Mouse (Mus musculus) mammary gland, adult 2 months (tissue): ENCODE measurements around the gene Cux2. TPM values are rescaled to one million over a fixed set of nuclear protein-coding genes. Genes with fewer than 3 reads are reported as not detected.

Experiments
- polyA plus RNA-seq: library from polyadenylated mRNA; depleted of rRNA; stranded (reverse); fragments of >200 nt; gene quantifications from 2 replicates; pipeline ENCODE4 v1.2.3, GENCODE M21; 2012; ENCODE audit warnings: low replicate concordance; rRNA removed

Cux2 gene
- polyA plus RNA-seq, result 0.27 and 0.60 TPM in 2 replicates

GRCm38 (mm10) chr5:122050017-122050831, at the start of gene Cux2:
TSS of gene Cux2 (minus strand) at chr5:122050102.

GRCm38 (mm10) chr5:121848743-121849142, 201.2 kb downstream of the Cux2 start, which contains the start of gene Pheta1:
TSS of gene Pheta1 (plus strand) at chr5:121848984.

GRCm38 (mm10) chr5:121837441-121838340, 212.2 kb downstream of the Cux2 start, which contains the start of gene Sh2b3:
TSS of gene Sh2b3 (minus strand) at chr5:121837646.

Other genes starting within 250 kb of the Cux2 start
- gene Sh2b3, start 212.5 kb downstream of the Cux2 start, polyA plus RNA-seq, result 35.4 and 156 TPM in 2 replicates
- gene Pheta1, start 201.1 kb downstream of the Cux2 start, polyA plus RNA-seq, result 12.7 and 19.8 TPM in 2 replicates
- gene Myl2, start 50.8 kb upstream of the Cux2 start, polyA plus RNA-seq, result 5.7 TPM in 1 of 2 replicates, not detected in the other
- 0.10 TPM in 1 of 2 replicates, not detected in the other for gene Ccdc63, start 90.7 kb upstream of the Cux2 start, polyA plus RNA-seq
- gene Ppp1cc, start 108.2 kb upstream of the Cux2 start, polyA plus RNA-seq, result 70.2 and 75.3 TPM in 2 replicates
- 76.5 and 101 TPM in 2 replicates for gene Hvcn1, start 156.7 kb upstream of the Cux2 start, polyA plus RNA-seq
- gene Tctn1, start 214.4 kb upstream of the Cux2 start, polyA plus RNA-seq, result 28.1 and 30.6 TPM in 2 replicates
- gene Pptc7, start 234.3 kb upstream of the Cux2 start, polyA plus RNA-seq, result 27.0 and 34.2 TPM in 2 replicates